Mouse (Mus musculus): ENCODE measurements at regions not wholly inside any gene's neighbourhood (a gene's known extent, or its start where the extent isn't known, plus 50 kb on each side); places are given as distances from the start of the nearest gene placed in this dataset.

DNA sequence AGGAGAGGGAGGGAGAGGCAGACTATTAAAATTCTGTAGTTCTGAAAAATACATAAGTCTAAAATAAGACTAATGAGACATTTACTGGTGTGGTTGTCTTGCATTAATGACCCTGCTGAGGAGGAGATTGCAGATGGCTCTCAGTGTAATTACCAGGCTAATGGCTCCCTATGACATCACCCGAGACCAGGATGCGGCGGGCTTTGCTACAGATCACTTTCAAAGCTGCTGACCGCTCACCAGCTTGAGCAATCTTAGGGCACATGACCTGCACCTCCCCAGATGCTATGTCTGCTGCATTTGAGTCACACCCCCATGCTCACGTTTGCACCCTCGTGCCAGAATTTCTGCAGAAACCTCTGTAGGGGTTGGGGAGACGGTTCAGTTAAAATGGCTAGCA, 242.0 kb downstream of the Gm26897 start:
- H3K27ac ChIP-seq, result no peak overlapping the region
- H3K4me1 ChIP-seq (replicated peaks), result no peaks in the 10 kb centered on the region
- H3K9me3 ChIP-seq, result no peaks in the 10 kb centered on the region
- WGBS, result 40% methylated on average over 7 of the region's 7 CpGs
- no peaks in the 10 kb centered on the region for H3K36me3 ChIP-seq
- no peak overlapping the region for H3K9ac ChIP-seq
- no peak overlapping the region for H3K4me3 ChIP-seq (replicated peaks)
- H3K27me3 ChIP-seq (replicated peaks), result no peaks in the 10 kb centered on the region
- no peak overlapping the region for H3K4me2 ChIP-seq (replicated peaks)
- no peak for ATAC-seq

DNA sequence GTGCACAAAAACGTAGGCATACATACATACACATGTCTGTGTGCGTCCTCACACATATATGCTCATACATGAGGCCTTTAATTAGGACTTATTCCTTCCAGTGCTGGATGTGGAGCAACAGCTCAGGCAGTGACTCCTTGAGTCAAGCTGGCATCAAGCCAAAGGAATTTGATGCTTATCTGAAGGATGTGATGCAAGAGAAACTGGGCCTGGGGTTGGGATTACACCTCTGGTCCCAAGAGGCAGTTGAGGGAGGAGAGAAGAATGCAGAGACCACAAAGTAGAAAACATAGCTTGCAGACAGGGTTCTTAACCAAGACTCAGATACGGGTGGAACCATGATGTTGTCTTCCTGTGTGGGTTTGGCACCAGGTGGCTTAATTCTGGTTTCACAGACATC, 245.9 kb downstream of the Gm26897 start:
- H3K9ac ChIP-seq, result no peak overlapping the region
- no peak overlapping the region for H3K4me2 ChIP-seq (replicated peaks)
- H3K27ac ChIP-seq, result no peak overlapping the region
- H3K4me1 ChIP-seq (replicated peaks), result no peaks in the 10 kb centered on the region
- H3K36me3 ChIP-seq, result no peaks in the 10 kb centered on the region
- 93% methylated on average over 3 of the region's 3 CpGs for WGBS
- no peak for ATAC-seq
- no peaks in the 10 kb centered on the region for H3K27me3 ChIP-seq (replicated peaks)
- no peak overlapping the region for H3K4me3 ChIP-seq (replicated peaks)
- no peaks in the 10 kb centered on the region for H3K9me3 ChIP-seq

DNA sequence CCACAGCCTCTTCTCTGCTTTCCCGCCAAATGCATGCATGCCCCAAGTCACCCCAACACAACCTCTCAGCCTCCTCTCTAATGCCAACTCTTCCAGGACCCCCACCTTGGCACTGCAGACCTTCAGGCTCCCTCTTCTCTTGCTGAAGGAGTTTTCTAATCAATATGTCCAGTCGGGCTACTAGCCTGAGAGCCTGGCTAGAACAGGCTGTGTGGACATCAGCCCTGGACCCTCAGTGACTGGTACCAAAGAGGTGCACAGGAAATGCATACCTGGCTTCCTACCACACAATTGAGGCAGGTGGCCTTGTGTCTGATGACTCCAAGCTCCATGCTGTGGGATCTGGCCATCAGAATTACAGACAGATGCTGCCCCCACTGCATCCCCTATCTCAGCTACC, 248.4 kb downstream of the Gm26897 start:
- no peak for ATAC-seq
- Histone ChIP-seq H3K36me3 (no peaks in the 10 kb centered on the region), H3K4me3 (replicated peaks) (no peak overlapping the region), H3K4me2 (replicated peaks) (no peak overlapping the region), H3K27me3 (replicated peaks) (no peaks in the 10 kb centered on the region), H3K9ac (no peak overlapping the region), H3K4me1 (replicated peaks) (no peaks in the 10 kb centered on the region), H3K27ac (no peak overlapping the region), H3K9me3 (no peaks in the 10 kb centered on the region)
- 82% methylated on average over 2 of the region's 2 CpGs for WGBS

DNA sequence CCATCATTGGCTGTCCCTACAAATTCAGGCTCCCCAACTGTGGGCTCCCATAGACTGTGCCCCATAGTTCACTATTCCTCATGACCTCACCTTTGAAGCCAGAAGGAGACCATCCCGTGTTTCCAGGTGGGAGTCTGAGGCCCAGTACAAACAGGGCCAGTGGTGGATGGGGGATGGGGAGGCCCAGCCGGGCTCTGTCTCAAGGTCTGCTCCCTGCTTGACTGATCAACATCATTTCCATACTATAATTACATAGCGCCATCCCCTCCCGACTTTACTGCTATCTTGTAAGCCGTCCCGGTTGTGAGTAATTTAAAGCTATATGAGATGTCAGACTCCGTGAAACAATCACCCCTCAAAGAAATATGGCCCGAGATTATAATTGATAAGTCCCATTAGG, 252.3 kb downstream of the Gm26897 start:
- Histone ChIP-seq H3K36me3 (no peaks in the 10 kb centered on the region), H3K4me3 (replicated peaks) (no peak overlapping the region), H3K27me3 (replicated peaks) (no peaks in the 10 kb centered on the region), H3K4me1 (replicated peaks) (no peaks in the 10 kb centered on the region), H3K4me2 (replicated peaks) (no peak overlapping the region), H3K27ac (no peak overlapping the region), H3K9me3 (no peaks in the 10 kb centered on the region), H3K9ac (no peak overlapping the region)
- ATAC-seq, result no peak
- 69% methylated on average over 8 of the region's 8 CpGs for WGBS

DNA sequence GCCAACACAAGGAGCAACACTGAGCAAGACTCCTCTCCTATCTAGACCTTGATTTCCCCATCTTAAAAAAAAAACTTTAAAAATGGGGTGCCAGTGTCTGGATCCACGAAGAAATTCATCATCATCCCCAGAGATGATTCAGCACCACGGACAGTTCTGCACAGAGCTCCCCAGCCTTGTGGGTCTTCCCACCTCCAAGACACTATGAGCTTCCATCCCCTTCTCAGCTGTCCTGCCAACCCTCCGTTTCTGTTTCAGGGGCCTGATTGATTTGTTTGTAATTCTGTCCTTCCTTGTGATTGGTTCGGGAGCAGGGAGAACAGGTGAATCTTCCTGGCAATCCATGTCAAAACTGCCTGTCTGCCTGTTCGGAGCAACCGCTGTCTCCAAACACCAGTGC, 253.3 kb downstream of the Gm26897 start:
- H3K9me3 ChIP-seq, result no peaks in the 10 kb centered on the region
- no peak overlapping the region for H3K4me2 ChIP-seq (replicated peaks)
- H3K27ac ChIP-seq, result no peak overlapping the region
- no peak for ATAC-seq
- no peak overlapping the region for H3K4me3 ChIP-seq (replicated peaks)
- no peaks in the 10 kb centered on the region for H3K36me3 ChIP-seq
- no peaks in the 10 kb centered on the region for H3K4me1 ChIP-seq (replicated peaks)
- H3K9ac ChIP-seq, result no peak overlapping the region
- no peaks in the 10 kb centered on the region for H3K27me3 ChIP-seq (replicated peaks)
- 50% methylated on average over 6 of the region's 6 CpGs for WGBS

DNA sequence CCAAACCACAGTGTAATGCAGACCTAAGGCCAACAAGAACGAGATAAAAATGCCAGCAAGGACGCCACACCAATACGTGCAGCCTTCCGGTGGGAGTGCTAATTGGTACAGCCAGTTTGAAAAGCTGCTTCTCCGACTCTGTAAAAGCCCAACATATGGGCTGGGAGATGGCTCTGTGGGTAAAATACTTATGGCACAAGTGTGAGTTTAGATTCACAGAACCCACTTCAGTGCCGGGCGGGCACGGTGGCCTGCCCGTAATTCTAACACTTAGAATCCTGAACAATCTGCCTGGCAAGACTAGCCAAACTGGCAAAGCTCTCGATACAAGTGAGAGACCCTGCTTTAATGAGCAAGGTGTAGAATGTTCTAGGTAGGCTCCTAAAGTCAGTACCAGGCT, 258.1 kb downstream of the Gm26897 start:
- Histone ChIP-seq H3K36me3 (no peaks in the 10 kb centered on the region), H3K27ac (no peak overlapping the region), H3K27me3 (replicated peaks) (no peaks in the 10 kb centered on the region), H3K4me1 (replicated peaks) (no peaks in the 10 kb centered on the region), H3K9ac (no peak overlapping the region), H3K4me2 (replicated peaks) (no peak overlapping the region), H3K4me3 (replicated peaks) (no peak overlapping the region), H3K9me3 (no peaks in the 10 kb centered on the region)
- WGBS, result 90% methylated on average over 10 of the region's 10 CpGs
- no peak for ATAC-seq

DNA sequence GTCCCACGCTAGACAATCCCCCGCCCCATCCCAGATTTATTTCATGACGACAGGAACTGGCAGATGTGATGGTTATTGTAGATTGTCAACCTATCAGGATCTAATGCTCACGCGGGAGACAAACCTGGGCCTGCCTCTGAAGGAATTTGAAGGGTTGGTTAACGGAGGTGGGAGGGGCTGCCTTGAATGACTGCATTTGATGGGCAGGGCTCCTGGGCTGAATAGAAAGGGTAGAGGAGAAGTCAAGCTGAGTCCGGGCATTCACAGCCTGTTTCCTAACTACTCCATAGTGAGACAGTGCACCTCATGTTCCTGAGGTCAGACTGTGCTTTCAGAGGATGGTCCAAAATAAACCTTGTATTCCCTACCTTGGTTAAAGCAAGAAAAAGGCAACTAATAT, 259.1 kb downstream of the Cryba4 start:
- Histone ChIP-seq H3K4me3 (replicated peaks) (no peak overlapping the region), H3K27ac (no peak overlapping the region), H3K36me3 (no peaks in the 10 kb centered on the region), H3K4me1 (replicated peaks) (no peaks in the 10 kb centered on the region), H3K9me3 (no peaks in the 10 kb centered on the region), H3K4me2 (replicated peaks) (no peak overlapping the region), H3K27me3 (replicated peaks) (no peaks in the 10 kb centered on the region), H3K9ac (no peak overlapping the region)
- WGBS, result 51% methylated on average over 7 of the region's 7 CpGs
- ATAC-seq, result no peak

DNA sequence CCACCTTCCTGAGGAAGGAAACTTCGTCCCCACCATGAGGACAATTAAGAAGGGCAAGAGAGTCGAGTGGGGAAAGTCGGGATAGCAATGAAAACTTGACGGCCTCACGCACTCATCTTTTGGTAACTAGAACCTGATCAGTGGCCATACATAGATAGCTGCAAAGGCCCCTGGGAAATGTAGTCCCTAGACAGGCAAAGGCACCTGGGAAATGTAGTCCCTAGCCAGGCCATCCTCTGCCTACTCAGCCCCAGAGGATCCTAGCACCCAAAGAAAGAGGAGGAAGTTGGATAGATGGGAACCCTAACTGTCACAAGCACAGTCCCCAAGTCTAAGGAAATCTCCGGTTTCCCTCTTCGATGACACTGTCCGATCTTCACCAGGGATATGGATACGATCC, 258.4 kb downstream of the Cryba4 start:
- no peak overlapping the region for H3K4me3 ChIP-seq (replicated peaks)
- H3K27me3 ChIP-seq (replicated peaks), result no peaks in the 10 kb centered on the region
- H3K36me3 ChIP-seq, result no peaks in the 10 kb centered on the region
- no peaks in the 10 kb centered on the region for H3K9me3 ChIP-seq
- 77% methylated on average over 9 of the region's 9 CpGs for WGBS
- H3K27ac ChIP-seq, result no peak overlapping the region
- no peak for ATAC-seq
- H3K4me1 ChIP-seq (replicated peaks), result no peaks in the 10 kb centered on the region
- no peak overlapping the region for H3K9ac ChIP-seq
- H3K4me2 ChIP-seq (replicated peaks), result no peak overlapping the region

DNA sequence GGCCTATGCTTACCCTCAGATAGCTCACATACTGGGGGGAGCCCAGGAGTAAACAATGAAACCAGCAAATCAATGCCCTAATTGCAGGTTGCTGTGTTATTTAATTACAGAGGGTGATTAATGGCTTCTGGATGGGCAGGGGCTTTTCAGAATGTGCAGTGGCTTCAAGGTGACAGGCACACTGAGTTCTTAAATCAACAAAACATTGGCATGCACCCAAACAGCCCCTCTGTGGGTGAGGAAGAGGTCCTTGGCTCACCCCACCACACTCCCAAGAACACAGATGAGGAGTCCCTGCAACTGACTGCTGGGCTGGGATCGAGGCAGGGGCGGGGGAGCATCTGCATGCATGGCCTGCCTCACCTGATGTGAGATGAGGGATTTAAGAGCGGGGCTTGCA, 255.5 kb downstream of the Cryba4 start:
- Histone ChIP-seq H3K27me3 (replicated peaks) (no peaks in the 10 kb centered on the region), H3K27ac (no peak overlapping the region), H3K9ac (no peak overlapping the region), H3K9me3 (no peaks in the 10 kb centered on the region), H3K4me1 (replicated peaks) (no peaks in the 10 kb centered on the region), H3K4me2 (replicated peaks) (no peak overlapping the region), H3K4me3 (replicated peaks) (no peak overlapping the region), H3K36me3 (no peaks in the 10 kb centered on the region)
- no peak for ATAC-seq
- 52% methylated on average over 3 of the region's 3 CpGs for WGBS

DNA sequence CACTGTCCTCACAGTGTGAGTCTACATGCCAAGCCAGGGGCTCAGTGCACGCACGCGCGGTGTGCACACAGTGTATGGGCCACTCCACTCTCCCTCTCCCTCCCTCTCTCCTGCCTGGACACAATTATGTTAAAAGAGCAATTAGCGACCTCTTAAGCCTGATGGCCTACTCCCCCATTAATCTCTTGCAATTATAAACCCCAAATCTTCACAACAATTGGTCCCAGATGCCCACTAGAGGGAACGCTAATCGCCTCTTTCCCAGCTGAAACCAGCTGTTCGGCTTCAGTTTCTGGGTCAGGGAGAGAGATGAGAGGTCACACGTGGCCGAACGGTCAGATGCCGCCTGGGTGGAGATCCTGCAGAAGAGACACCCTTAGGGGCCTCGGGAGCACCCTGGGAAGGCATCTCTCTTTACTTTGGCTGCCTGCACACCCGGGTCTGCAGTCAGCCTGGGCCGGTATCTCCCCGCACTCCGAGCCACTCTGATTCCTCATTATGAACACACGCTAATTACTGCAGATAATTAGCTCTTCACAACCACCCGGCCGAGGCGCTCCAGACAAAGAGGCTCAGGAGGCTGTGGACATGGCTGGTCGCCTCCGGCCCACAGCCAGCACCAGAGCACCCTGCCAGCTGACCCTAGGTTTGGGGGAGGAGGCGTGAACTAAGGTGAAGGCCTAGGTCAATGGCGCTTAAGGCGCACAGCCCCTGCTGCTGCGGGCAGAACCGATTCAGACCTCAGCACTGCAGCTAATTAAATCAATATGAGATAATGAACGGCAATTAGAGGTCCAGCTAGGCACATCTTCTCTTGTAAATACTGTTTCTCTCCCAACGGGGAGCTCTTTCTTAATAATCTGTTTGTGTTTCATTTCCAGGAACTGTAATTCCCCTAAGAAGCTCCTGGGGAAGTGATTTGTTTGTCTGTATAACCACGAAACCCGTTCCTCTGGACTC, 250.3 kb downstream of the Cryba4 start:
- H3K9ac ChIP-seq, result no peak overlapping the region
- ATAC-seq, result no peak
- no peaks in the 10 kb centered on the region for H3K9me3 ChIP-seq
- no peak overlapping the region for H3K27ac ChIP-seq
- no peaks in the 10 kb centered on the region for H3K27me3 ChIP-seq (replicated peaks)
- H3K4me2 ChIP-seq (replicated peaks), result no peak overlapping the region
- no peaks in the 10 kb centered on the region for H3K36me3 ChIP-seq
- no peaks in the 10 kb centered on the region for H3K4me1 ChIP-seq (replicated peaks)
- WGBS, result 37% methylated on average over 32 of the region's 32 CpGs
- H3K4me3 ChIP-seq (replicated peaks), result no peak overlapping the region

DNA sequence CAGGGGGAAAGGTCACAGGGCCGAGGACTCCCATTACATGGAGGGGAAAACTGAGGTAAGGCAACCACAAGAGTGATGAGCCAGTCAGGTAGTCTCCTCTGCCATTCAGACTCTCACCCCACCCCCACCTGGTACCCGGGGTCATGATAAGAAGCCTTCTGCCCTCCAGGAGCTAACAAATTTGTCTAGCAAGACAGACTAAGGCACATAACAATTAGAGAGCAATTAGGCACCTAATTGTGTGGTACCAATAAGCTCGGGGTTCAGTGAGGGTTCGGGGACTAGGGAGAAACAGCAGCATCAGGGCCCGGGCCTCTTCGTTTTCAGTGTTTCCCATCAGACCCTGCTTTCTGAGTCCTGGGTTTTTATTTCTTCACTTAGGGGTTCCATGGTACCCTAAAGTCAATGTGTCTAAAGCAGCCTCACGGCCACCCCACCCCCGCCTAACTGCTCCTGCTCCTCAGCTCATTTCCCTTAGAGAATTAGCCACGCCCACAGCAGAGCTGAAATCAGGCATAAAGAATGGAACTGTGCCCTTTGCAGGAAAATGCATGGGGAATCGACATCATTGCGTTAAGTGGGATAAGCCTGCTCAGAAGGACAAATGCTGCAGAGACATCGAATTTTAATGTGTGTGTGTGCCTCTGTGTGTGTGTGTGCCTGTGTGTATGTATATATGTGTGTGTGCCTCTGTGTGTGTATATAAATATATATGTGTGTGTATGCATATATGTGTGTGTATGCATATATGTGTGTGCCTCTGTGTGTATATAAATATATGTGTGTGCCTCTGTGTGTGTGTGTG, 249.3 kb downstream of the Cryba4 start:
- Histone ChIP-seq H3K4me2 (replicated peaks) (no peak overlapping the region), H3K4me1 (replicated peaks) (no peaks in the 10 kb centered on the region), H3K36me3 (no peaks in the 10 kb centered on the region), H3K4me3 (replicated peaks) (no peak overlapping the region), H3K27me3 (replicated peaks) (no peaks in the 10 kb centered on the region), H3K9me3 (no peaks in the 10 kb centered on the region), H3K9ac (no peak overlapping the region), H3K27ac (no peak overlapping the region)
- WGBS, result 60% methylated on average over 12 of the region's 12 CpGs
- ATAC-seq, result no peak

DNA sequence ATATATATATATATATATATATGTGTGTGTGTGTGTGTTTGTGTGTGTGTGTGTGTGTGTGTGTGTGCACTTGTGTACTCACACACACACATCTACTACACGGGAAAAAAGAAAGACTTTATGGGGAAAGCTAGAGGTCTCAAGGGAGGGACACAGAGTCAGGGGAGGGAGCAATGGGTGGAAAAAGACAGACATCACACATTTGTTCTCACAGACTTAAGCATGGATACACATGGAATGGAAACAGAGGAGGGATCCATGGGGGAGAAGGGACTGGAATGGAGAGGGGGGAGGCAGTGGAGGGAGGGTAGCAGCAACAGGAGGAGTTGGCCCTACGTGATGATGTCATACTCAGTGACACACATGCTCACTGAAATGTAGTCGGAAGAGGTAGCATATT, 248.3 kb downstream of the Cryba4 start:
- no peaks in the 10 kb centered on the region for H3K36me3 ChIP-seq
- no peak overlapping the region for H3K9ac ChIP-seq
- H3K27ac ChIP-seq, result no peak overlapping the region
- no peaks in the 10 kb centered on the region for H3K9me3 ChIP-seq
- WGBS, result 69% methylated on average over 3 of the region's 3 CpGs
- no peak overlapping the region for H3K4me3 ChIP-seq (replicated peaks)
- H3K27me3 ChIP-seq (replicated peaks), result no peaks in the 10 kb centered on the region
- H3K4me1 ChIP-seq (replicated peaks), result no peaks in the 10 kb centered on the region
- no peak for ATAC-seq
- H3K4me2 ChIP-seq (replicated peaks), result no peak overlapping the region
